Mouse (Mus musculus) right cerebral cortex, postnatal 10 days (tissue): ENCODE results near the gene Rbpms2.

ENCODE experiments used
- DNase-seq, 2 experiments: peaks; one replicate each; pipeline ENCODE4 v3.0.0; 2021; ENCODE audit warnings: low spot score in 2 of 2

Rbpms2 gene

GRCm38 (mm10) chr9:65692959-65693603 is 63.6 kb downstream of the Rbpms2 start:
- DNase-seq = no peak

DNA sequence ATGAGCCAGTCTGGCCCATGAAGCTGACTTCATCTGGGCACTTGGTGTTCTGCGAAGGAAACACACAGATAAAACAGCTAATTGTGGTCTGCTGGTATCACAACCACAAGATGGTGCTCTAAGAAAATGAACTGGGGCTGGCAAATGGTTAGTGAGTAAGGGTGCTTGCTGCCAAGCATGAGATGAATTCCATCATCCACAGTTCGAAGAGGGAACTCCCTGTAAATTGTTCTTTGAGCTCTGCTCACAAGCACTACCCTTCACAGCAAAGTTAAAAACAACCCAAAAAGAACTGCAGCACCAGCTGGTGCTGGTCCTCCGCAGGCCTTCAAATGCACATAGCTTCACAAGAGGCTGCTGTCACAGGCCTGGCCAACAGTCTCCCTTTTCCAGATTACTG is 66.2 kb downstream of the Rbpms2 start:
- peak; percentile 71 to 81 for DNase-seq

GRCm38 (mm10) chr9:65696337-65696736 is 66.9 kb downstream of the Rbpms2 start:
- peak in 1 of 2 experiments; percentile 45 for DNase-seq

GRCm38 (mm10) chr9:65697356-65697755 is 67.9 kb downstream of the Rbpms2 start:
- DNase-seq = no peak

DNA sequence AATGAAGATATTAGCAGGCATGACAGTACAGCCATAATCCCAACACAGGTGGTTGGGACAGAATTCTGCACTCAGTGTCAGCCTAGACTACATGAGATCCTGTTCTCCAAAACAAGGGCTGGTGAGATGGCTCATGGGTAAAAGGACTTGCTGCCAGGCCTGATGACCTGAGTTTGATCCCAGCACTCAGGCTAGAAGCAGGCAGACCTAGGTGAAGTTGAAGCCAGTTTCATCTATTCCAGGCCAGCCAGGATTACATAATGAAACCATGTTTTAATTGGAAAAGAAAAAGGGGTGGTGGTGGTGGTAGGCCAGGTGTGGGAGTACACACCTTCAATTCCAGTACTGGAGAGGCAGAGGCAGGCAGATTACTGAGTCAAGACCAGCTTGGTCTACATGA is 68.5 kb downstream of the Rbpms2 start:
- no peak for DNase-seq

DNA sequence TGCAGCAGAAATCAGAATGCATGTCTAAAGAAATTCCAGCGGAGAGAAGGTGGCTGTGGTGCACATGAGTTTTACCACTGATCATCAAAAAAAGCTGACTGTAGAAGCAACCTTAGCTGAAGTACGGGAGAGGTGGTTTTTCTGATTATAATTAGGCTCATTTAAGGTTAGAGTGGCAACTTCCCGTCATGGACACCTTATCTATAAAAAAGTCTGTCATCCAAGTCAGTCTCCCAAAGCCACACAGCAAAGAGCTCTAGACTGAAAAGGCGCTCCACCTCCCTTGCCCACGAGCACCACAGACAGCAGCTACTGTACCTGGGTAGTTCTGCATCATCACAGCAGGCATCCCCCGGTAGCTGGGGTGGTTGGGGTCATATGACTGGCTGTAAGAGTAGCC is 71.1 kb downstream of the Rbpms2 start:
- no peak for DNase-seq

GRCm38 (mm10) chr9:65702286-65702685 is 72.8 kb downstream of the Rbpms2 start:
- DNase-seq = no peak

DNA sequence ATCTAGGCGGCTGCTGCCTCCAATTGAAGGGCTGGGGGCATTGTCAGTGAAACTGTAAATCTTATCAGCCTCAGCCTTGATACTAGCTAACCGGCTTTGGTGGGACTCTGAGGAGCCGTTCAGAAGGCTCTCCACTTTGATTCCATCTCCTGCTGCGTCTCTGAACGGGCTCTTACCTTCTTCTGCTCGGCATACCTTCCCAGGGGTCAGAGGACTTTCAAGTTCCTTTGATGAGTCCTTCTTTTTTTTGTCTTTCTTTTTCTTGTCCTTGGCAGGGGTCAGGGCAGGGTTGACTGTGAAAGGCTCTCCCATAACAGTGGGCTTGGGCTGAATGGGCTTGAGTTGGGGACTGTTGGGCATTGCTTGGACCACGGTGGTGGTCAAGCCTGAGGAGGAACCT is 73.8 kb downstream of the Rbpms2 start:
- DNase-seq = no peak

- DNase-seq = no peak
These were observed 74.6 kb downstream of the Rbpms2 start for GRCm38 (mm10) chr9:65703926-65704595.
